Mouse (Mus musculus) liver, embryonic 13.5 days (tissue): Measurements from ENCODE around the gene Rpl3. TPM values are rescaled to one million over a fixed set of nuclear protein-coding genes. Genes with fewer than 3 reads are reported as not detected.

Experiments used
- ATAC-seq: fragments of 200-750 bp; cut with Nextera tagmentation; 2 replicates; pipeline ENCODE4 v1.8.0; 2017; ENCODE audit warnings: low read depth, mild to moderate bottlenecking, moderate number of reproducible peaks, moderate library complexity
- DNase-seq: peaks from one replicate; pipeline ENCODE4 v3.0.0; 2022
- H3K27ac ChIP-seq: fragments of 300-500 bp; sonication (generic); 2 replicates; pipeline ENCODE4 v1.5.1; 2015; ENCODE audit warnings: moderate library complexity, mild to moderate bottlenecking, inconsistent platforms
- H3K27me3 ChIP-seq: fragments of 300-500 bp; sonication (generic); 2 replicates; pipeline ENCODE4 v1.6.1; 2015; ENCODE audit warnings: mild to moderate bottlenecking, inconsistent platforms
- H3K36me3 ChIP-seq: fragments of 300-500 bp; sonication (generic); 2 replicates; pipeline ENCODE4 v1.6.1; 2015; ENCODE audit warnings: mild to moderate bottlenecking, inconsistent platforms
- H3K4me1 ChIP-seq: fragments of 300-500 bp; sonication (generic); replicated peaks from 2 replicates; pipeline ENCODE4 v1.6.1; 2015; ENCODE audit warnings: inconsistent platforms
- H3K4me2 ChIP-seq: fragments of 300-500 bp; sonication (generic); 2 replicates; pipeline ENCODE4 v1.6.1; 2015; ENCODE audit warnings: inconsistent platforms, mild to moderate bottlenecking, moderate library complexity
- H3K4me3 ChIP-seq: fragments of 300-500 bp; sonication (generic); replicated peaks from 2 replicates; pipeline ENCODE4 v1.5.1; 2015; ENCODE audit warnings: mild to moderate bottlenecking, inconsistent platforms
- H3K9ac ChIP-seq: fragments of 300-500 bp; sonication (generic); 2 replicates; pipeline ENCODE4 v1.6.1; 2015; ENCODE audit warnings: mild to moderate bottlenecking, inconsistent platforms
- H3K9me3 ChIP-seq: fragments of 300-500 bp; sonication (generic); replicated peaks from 2 replicates; pipeline ENCODE4 v1.6.1; 2016; ENCODE audit warnings: inconsistent platforms
- WGBS: fragments of 180-500 bp; shearing (Covaris S2); methylation state at CpG from one replicate; pipeline ENCODE4 v1.1.7; 2015; ENCODE audit not compliant: insufficient replicate concordance; 5-methylcytosine and 5-hydroxymethylcytosine counted together
- polyA plus RNA-seq: library from polyadenylated mRNA; unstranded; fragments of >200 nt; fragmentation: Nextera tagmentation; extraction: Ambion mirVana; gene quantifications from 2 replicates; pipeline ENCODE4 v1.2.1, GENCODE M21; 2015

Gene Rpl3
- polyA plus RNA-seq = 807 and 835 TPM in 2 replicates

- H3K4me1 ChIP-seq = peaks cover 76% of the 10 kb centered on the region
- ATAC-seq = peak; percentile 58
These were observed at the start of gene Rpl3, which contains the start of gene Syngr1 for GRCm38 (mm10) chr15:80091121-80091955. Rpl3 (minus strand) TSS chr15:80091868. Syngr1 (plus strand) TSS chr15:80091334.

DNA sequence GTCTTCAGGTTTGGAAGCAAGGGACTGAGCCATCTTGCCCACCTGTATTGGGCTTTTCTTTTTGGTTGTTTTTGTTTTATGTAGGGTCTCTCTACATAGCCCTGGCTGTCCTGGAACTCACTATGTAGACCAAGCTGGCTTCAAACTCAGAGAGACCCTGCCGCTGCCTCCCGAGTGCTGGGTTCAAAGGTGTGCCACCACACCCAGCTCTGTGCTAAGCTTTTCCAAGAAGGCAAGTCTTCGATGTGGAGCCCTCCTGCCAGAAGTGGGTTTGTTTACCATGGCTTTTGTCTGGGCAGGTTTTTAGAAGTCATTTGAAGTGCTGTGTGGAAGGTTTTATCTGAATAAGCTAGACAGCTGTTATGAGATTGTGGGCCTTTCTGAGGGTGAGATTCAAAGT, 49.2 kb upstream of the Rpl3 start:
- peaks cover 49% of the 10 kb centered on the region for H3K4me1 ChIP-seq
- no peak overlapping the region for H3K4me2 ChIP-seq
- H3K9me3 ChIP-seq = 0 out of 2 replicates have a peak, but pooled peaks cover 5% of the 10 kb centered on the region
- H3K27ac ChIP-seq = no peak overlapping the region
- ATAC-seq (no peak), DNase-seq (no peak)
- H3K9ac ChIP-seq = no peak overlapping the region
- H3K36me3 ChIP-seq = peaks cover 86% of the 10 kb centered on the region
- 84% methylated on average over 3 of the region's 3 CpGs for WGBS
- no peak overlapping the region for H3K4me3 ChIP-seq
- no peaks in the 10 kb centered on the region for H3K27me3 ChIP-seq

More at GRCm38 (mm10) chr15:80091121-80091955, at the start of gene Rpl3, which contains the start of gene Syngr1:
- Histone ChIP-seq H3K27me3 (peaks cover 28% of the 10 kb centered on the region), H3K9me3 (peaks cover 4% of the 10 kb centered on the region; the same call in 1 of the 2 replicates), H3K4me2 (peak within 1 kb of the TSS; percentile 98), H3K27ac (peak within 1 kb of the TSS; percentile 74), H3K36me3 (no peaks in the 10 kb centered on the region), H3K4me3 (peak within 1 kb of the TSS; percentile 78), H3K9ac (peak within 1 kb of the TSS; percentile 85)
- whole genome bisulfite sequencing = under 1% methylated on average over 86 of the region's 86 CpGs
- peak; percentile 72 for DNase-seq

DNA sequence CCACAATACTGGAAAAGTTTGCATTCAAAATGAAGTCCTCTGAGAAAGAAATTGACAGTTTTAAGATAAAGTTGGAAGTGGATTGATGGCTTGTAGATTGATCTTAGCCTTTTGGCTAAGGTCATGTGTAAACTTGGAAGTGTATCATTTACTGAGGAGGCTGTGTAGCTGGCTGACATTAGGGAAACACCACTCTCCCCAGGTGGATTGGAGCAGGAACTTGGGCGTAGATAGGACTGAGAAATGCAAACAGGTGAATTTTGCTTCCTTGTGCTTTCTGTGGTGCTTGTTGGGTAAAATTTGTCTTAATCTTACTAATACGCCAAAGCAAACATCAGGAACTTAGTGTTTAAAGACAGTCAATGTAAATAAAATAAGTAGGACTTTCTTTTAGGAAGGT, 48.6 kb upstream of the Rpl3 start:
- no peak overlapping the region for H3K4me2 ChIP-seq
- H3K9ac ChIP-seq = no peak overlapping the region
- ATAC-seq (no peak), DNase-seq (no peak)
- H3K36me3 ChIP-seq = peaks cover 82% of the 10 kb centered on the region
- no peak overlapping the region for H3K4me3 ChIP-seq
- no peaks in the 10 kb centered on the region for H3K27me3 ChIP-seq
- no peak overlapping the region for H3K27ac ChIP-seq
- H3K4me1 ChIP-seq = peaks cover 49% of the 10 kb centered on the region
- 85% methylated on average over 2 of the region's 2 CpGs for WGBS
- H3K9me3 ChIP-seq = 0 out of 2 replicates have a peak, but pooled peaks cover 5% of the 10 kb centered on the region

DNA sequence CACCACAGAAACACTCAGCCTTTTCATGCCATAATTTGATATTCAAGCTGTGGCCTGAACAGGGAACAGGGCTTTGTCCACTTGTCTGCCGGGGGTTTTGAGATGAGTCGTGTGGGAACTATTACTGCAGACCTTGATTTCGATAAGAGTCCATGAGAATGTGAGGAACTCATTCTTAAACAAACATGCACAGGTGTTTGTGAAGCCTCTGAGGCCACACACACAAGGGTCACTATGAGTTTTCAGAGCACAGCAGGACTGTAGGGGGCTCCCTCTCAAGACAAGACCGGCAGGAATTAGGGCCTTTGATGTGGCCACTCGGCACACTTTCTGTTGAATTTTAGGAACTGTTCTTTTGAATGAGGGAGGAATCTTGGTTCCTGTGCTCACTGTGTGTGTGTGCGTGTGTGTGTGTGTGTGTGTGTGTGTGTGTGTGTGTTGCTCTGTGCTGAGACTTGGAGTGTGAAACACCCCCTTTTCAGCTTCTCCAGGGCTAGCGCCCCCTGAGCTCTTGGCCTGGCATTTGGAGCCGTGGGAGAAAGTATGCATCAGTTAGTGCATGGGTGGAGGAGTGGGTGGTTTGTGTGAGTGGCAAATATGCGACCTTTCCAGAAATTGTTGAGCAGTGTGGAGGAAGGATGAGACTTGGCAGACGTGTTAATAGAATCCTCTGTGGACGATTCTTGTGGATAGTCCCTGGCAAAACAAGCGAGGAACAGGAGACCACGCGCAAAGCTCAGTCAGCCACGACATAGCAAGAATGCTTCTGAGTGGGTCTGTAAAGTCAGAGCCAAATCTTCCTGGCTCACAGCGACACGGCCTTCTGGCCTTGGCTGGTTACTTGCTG, 46.5 kb upstream of the Rpl3 start:
- H3K4me2 ChIP-seq = no peak overlapping the region
- H3K27ac ChIP-seq = peak overlapping the region; percentile 36
- no peak for DNase-seq
- H3K4me3 ChIP-seq = no peak overlapping the region
- H3K27me3 ChIP-seq = no peaks in the 10 kb centered on the region
- H3K9ac ChIP-seq = peak overlapping the region; percentile 30; the same call in 1 of the 2 replicates
- H3K4me1 ChIP-seq = peaks cover 63% of the 10 kb centered on the region
- H3K36me3 ChIP-seq = peaks cover 62% of the 10 kb centered on the region
- 80% methylated on average over 17 of the region's 17 CpGs for WGBS
- H3K9me3 ChIP-seq = 0 out of 2 replicates have a peak, but pooled peaks cover 5% of the 10 kb centered on the region
- ATAC-seq = no peak

DNA sequence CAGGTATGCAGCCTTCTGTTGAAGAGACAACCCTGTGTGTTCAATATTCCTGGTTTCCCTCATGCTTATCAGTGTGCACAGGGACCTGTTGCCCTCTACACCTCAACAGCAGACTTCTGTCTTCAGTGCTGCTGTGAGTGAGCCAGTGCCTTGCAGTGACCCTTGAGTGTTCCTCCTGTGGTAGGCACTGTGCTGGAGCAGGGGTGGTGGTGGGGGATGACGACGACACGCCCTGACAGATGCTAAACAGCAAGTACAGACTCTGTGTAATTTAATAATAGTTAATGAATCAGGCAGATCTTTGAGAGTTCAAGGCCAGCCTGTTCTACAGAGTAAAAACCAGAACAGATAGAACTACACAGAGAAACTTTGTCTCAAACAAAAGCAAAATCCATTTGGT, 45.0 kb upstream of the Rpl3 start:
- Histone ChIP-seq H3K4me3 (no peak overlapping the region), H3K4me1 (peaks cover 75% of the 10 kb centered on the region), H3K36me3 (peaks cover 53% of the 10 kb centered on the region), H3K4me2 (peak overlapping the region; percentile 20; the same call in 1 of the 2 replicates), H3K27me3 (no peaks in the 10 kb centered on the region), H3K9ac (no peak overlapping the region), H3K27ac (peak overlapping the region; percentile 60; the same call in 1 of the 2 replicates), H3K9me3 (no peaks in the 10 kb centered on the region)
- 73% methylated on average over 3 of the region's 3 CpGs for WGBS
- ATAC-seq (no peak), DNase-seq (no peak)

DNA sequence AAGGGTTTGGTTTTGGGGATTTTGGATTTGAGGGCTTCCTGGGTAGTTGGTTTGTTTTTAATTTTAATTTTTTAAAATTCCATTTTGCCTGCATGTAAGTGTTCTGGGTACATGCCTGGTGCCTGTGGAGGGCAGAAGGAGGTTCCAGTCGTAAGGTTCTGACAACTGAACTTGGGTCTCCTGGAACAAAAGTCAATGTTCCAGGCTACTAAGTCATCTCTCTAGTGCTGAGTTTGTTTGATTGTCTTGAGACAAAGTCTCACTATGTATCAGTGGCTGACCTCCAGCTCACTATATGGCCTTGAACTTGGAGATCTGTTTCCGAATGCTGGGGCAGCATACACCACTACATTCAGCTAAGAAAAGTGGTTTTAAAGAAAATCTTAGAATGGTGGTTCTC, 43.8 kb upstream of the Rpl3 start:
- Histone ChIP-seq H3K4me3 (no peak overlapping the region), H3K27ac (peak overlapping the region; percentile 31; the same call in 1 of the 2 replicates), H3K9me3 (no peaks in the 10 kb centered on the region), H3K27me3 (no peaks in the 10 kb centered on the region), H3K9ac (peak overlapping the region; percentile 89), H3K4me1 (peaks cover 86% of the 10 kb centered on the region), H3K36me3 (peaks cover 41% of the 10 kb centered on the region), H3K4me2 (peak overlapping the region; percentile 79)
- ATAC-seq = no peak
- 82% methylated on average over 2 of the region's 2 CpGs for WGBS
- no peak for DNase-seq

DNA sequence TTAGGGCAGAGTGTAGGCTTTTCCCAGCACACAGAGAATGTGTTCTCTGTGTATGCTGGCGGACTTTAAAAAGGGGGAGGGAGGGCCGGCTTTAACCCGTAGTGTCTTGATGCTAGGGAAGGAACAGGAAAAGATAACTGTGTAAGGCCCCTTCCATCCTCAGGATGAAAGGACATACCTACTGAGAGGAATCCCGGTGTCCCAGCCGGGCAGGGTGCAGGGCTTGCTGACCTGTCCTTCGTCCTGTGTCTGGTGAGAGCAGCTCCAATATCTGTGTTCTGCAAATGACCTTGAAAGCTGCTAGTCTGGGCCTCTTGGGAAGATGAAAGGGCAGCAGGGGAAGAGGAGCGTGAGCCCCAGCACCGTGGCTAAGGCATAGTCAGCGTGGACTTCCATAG, 42.8 kb upstream of the Rpl3 start:
- WGBS = 32% methylated on average over 9 of the region's 9 CpGs
- Histone ChIP-seq H3K27ac (peak overlapping the region; percentile 97), H3K36me3 (peaks cover 31% of the 10 kb centered on the region; the same call in 1 of the 2 replicates), H3K4me2 (peak overlapping the region; percentile 79), H3K4me1 (peaks cover 90% of the 10 kb centered on the region), H3K9me3 (no peaks in the 10 kb centered on the region), H3K4me3 (peak overlapping the region; percentile 76), H3K9ac (peak overlapping the region; percentile 89), H3K27me3 (no peaks in the 10 kb centered on the region)
- DNase-seq (no peak), ATAC-seq (no peak)

GRCm38 (mm10) chr15:80133682-80134449, 42.2 kb upstream of the Rpl3 start:
- ATAC-seq = peak; percentile 27
- H3K27me3 ChIP-seq = no peaks in the 10 kb centered on the region
- peak overlapping the region; percentile 97 for H3K27ac ChIP-seq
- H3K36me3 ChIP-seq = peaks cover 27% of the 10 kb centered on the region; the same call in 1 of the 2 replicates
- H3K9ac ChIP-seq = peak overlapping the region; percentile 89
- H3K4me2 ChIP-seq = peak overlapping the region; percentile 79
- H3K4me3 ChIP-seq = peak overlapping the region; percentile 76
- peaks cover 90% of the 10 kb centered on the region for H3K4me1 ChIP-seq
- H3K9me3 ChIP-seq = no peaks in the 10 kb centered on the region
- peak; percentile 38 for DNase-seq
- WGBS = 2% methylated on average over 14 of the region's 14 CpGs

DNA sequence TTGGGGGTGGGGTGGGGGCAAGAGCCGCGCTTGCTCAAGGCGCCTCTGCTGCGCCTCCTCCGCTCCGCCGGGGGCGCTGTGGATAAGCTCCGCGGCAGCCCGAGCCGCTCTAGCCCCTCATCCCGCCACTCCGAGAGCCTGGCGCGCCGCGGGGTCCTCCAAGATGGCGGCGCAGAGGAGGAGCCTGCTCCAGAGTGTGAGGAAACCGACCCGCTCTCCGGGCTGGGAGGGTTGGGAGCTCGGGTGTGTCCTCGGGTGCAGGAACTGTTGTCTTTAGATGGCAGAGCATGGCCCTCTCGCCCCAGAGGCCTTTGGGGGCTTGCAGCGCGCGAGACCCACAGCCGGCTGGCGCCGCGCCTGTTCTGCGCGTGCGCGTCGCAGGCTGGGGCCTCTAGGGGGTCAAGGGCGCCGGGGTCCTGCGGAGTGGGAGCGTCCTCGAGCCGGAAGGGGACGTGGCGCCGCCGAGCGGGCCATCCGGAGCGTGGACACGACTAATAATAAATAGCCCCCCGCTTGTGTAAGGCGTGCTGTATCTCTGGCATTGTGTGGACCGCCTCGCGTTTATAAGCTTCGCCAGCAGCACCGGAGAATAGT, 41.4 kb upstream of the Rpl3 start, which contains the start of gene Tab1:
TSS of gene Tab1 (plus strand) at position 135 of the 594 bp plus-strand sequence.
- peak within 1 kb of the TSS; percentile 97 for H3K27ac ChIP-seq
- peak within 1 kb of the TSS; percentile 79 for H3K4me2 ChIP-seq
- H3K4me3 ChIP-seq = peak within 1 kb of the TSS; percentile 76
- no peaks in the 10 kb centered on the region for H3K9me3 ChIP-seq
- no peaks in the 10 kb centered on the region for H3K27me3 ChIP-seq
- H3K4me1 ChIP-seq = peaks cover 90% of the 10 kb centered on the region
- ATAC-seq (peak; percentile 81), DNase-seq (peak; percentile 84)
- H3K9ac ChIP-seq = peak within 1 kb of the TSS; percentile 89
- under 1% methylated on average over 59 of the region's 59 CpGs for WGBS
- H3K36me3 ChIP-seq = peaks cover 21% of the 10 kb centered on the region; the same call in 1 of the 2 replicates

- WGBS = 69% methylated on average over 9 of the region's 9 CpGs
These were observed 40.8 kb upstream of the Rpl3 start for GRCm38 (mm10) chr15:80132452-80132851.

More at GRCm38 (mm10) chr15:80132452-80132851, 40.8 kb upstream of the Rpl3 start:
- peak overlapping the region; percentile 89 for H3K9ac ChIP-seq
- H3K27me3 ChIP-seq = no peaks in the 10 kb centered on the region
- ATAC-seq (no peak), DNase-seq (no peak)
- H3K36me3 ChIP-seq = peaks cover 15% of the 10 kb centered on the region; the same call in 1 of the 2 replicates
- peaks cover 88% of the 10 kb centered on the region for H3K4me1 ChIP-seq
- H3K9me3 ChIP-seq = no peaks in the 10 kb centered on the region
- H3K4me2 ChIP-seq = peak overlapping the region; percentile 79
- H3K27ac ChIP-seq = peak overlapping the region; percentile 97
- peak overlapping the region; percentile 76 for H3K4me3 ChIP-seq
